10 mouse cellular contexts compared by ENCODE assay signal in genomic region chr3:105808179-105809037, GRCm38 (mm10). TPM values are rescaled to one million over a fixed set of nuclear protein-coding genes. Genes with fewer than 3 reads are reported as not detected.
DNase-seq lines count a peak whose midpoint lies in the region; ATAC-seq and TF ChIP-seq lines count a peak whose summit lies in the region.
"Had no signal": no experiment of that assay in that cellular context is flagged by ENCODE, and none has a peak within 500 bp of the region (broad histone marks: within the 10 kb centered on the region; RNA-seq: fewer than 3 reads in every experiment).

No protein-coding gene starts in this region.

- no peaks in the 10 kb centered on the region for H3K27me3 ChIP-seq in midbrain, embryonic 16.5 days (ENCODE audit: control insufficient read depth, insufficient read depth, low read depth, low read length)
- no peaks in the 10 kb centered on the region for H3K27me3 ChIP-seq in midbrain, postnatal 0 days (ENCODE audit: insufficient read depth, low read length)
- H3K27me3 ChIP-seq in liver, postnatal 0 days (ENCODE audit: insufficient read depth, low read length): no peaks in the 10 kb centered on the region
- H3K27me3 ChIP-seq in stomach, postnatal 0 days (ENCODE audit: control insufficient read depth, insufficient read depth, low read length): no peaks in the 10 kb centered on the region
- H3K27me3 ChIP-seq: embryonic facial prominence, embryonic 13.5 days had no signal

- intact Hi-C loops in left cerebral cortex, postnatal 4 days (cut with DNase I): no loop called here

- H3K36me3 ChIP-seq in midbrain, embryonic 16.5 days (ENCODE audit: control insufficient read depth, insufficient read depth, low read length): no peaks in the 10 kb centered on the region
- H3K36me3 ChIP-seq in midbrain, postnatal 0 days (ENCODE audit: insufficient read depth, low read length): no peaks in the 10 kb centered on the region
- H3K36me3 ChIP-seq in liver, postnatal 0 days (replicated peaks; ENCODE audit: insufficient read depth, low read length): no peaks in the 10 kb centered on the region
- H3K36me3 ChIP-seq in stomach, postnatal 0 days (ENCODE audit: control insufficient read depth, insufficient read depth, low read length): no peaks in the 10 kb centered on the region
- H3K36me3 ChIP-seq: embryonic facial prominence, embryonic 13.5 days had no signal

- no peak overlapping the region for H3K27ac ChIP-seq in midbrain, embryonic 16.5 days (ENCODE audit: low read length)
- H3K27ac ChIP-seq in midbrain, postnatal 0 days (ENCODE audit: low read depth, low read length): no peak overlapping the region
- H3K27ac ChIP-seq in liver, postnatal 0 days (ENCODE audit: low read depth): peak overlapping the region; percentile 92
- no peak overlapping the region for H3K27ac ChIP-seq in stomach, postnatal 0 days (replicated peaks)
- H3K27ac ChIP-seq: embryonic facial prominence, embryonic 13.5 days had no signal

- no peak overlapping the region for H3K9ac ChIP-seq in midbrain, embryonic 16.5 days (ENCODE audit: low read depth, low read length)
- no peak overlapping the region for H3K9ac ChIP-seq in midbrain, postnatal 0 days (replicated peaks; ENCODE audit: low read length, poor library complexity, severe bottlenecking)
- peak overlapping the region; percentile 30; the same call in 1 of the 2 replicates for H3K9ac ChIP-seq in liver, postnatal 0 days (replicated peaks)
- H3K9ac ChIP-seq in stomach, postnatal 0 days (ENCODE audit: low read length): no peak overlapping the region
- H3K9ac ChIP-seq: embryonic facial prominence, embryonic 13.5 days had no signal

- no peak overlapping the region for H3K4me3 ChIP-seq in midbrain, embryonic 16.5 days (ENCODE audit: low read depth, low read length)
- H3K4me3 ChIP-seq in midbrain, postnatal 0 days (ENCODE audit: low read depth, low read length): no peak overlapping the region
- H3K4me3 ChIP-seq in liver, postnatal 0 days (ENCODE audit: low read depth, low read length): no peak overlapping the region; the same call in 1 of the 2 replicates
- no peak overlapping the region for H3K4me3 ChIP-seq in stomach, postnatal 0 days (ENCODE audit: low read depth, low read length)
- H3K4me3 ChIP-seq: embryonic facial prominence, embryonic 13.5 days had no signal

- no peaks in the 10 kb centered on the region for H3K9me3 ChIP-seq in midbrain, embryonic 16.5 days (replicated peaks; ENCODE audit: control insufficient read depth, low read length, poor library complexity, severe bottlenecking)
- no peaks in the 10 kb centered on the region for H3K9me3 ChIP-seq in midbrain, postnatal 0 days (ENCODE audit: low read length)
- H3K9me3 ChIP-seq in liver, postnatal 0 days (ENCODE audit: low read length): no peaks in the 10 kb centered on the region
- no peaks in the 10 kb centered on the region for H3K9me3 ChIP-seq in stomach, postnatal 0 days (ENCODE audit: control insufficient read depth, low read length)
- H3K9me3 ChIP-seq: embryonic facial prominence, embryonic 13.5 days had no signal

- H3K4me1 ChIP-seq in midbrain, embryonic 16.5 days (ENCODE audit: control insufficient read depth, insufficient read depth, low read length): no peaks in the 10 kb centered on the region
- no peaks in the 10 kb centered on the region for H3K4me1 ChIP-seq in midbrain, postnatal 0 days (ENCODE audit: insufficient read depth, low read length)
- peaks cover 32% of the 10 kb centered on the region for H3K4me1 ChIP-seq in liver, postnatal 0 days (ENCODE audit: insufficient read depth)
- no peaks in the 10 kb centered on the region for H3K4me1 ChIP-seq in stomach, postnatal 0 days (replicated peaks; ENCODE audit: control insufficient read depth, insufficient read depth)

- no peak overlapping the region for H3K4me2 ChIP-seq in midbrain, embryonic 16.5 days (ENCODE audit: low read length)
- no peak overlapping the region for H3K4me2 ChIP-seq in midbrain, postnatal 0 days (ENCODE audit: low read depth, low read length, poor library complexity, severe bottlenecking)
- peak overlapping the region; percentile 63 for H3K4me2 ChIP-seq in liver, postnatal 0 days (ENCODE audit: low read depth, low read length)
- no peak overlapping the region for H3K4me2 ChIP-seq in stomach, postnatal 0 days (replicated peaks; ENCODE audit: low read depth)
- H3K4me2 ChIP-seq: embryonic facial prominence, embryonic 13.5 days had no signal

- TF ChIP-seq EP300 in liver, postnatal 0 days (IDR thresholded peaks at IDR 0.05; ENCODE audit: low read depth): peak; percentile 100
- TF ChIP-seq EP300 in stomach, postnatal 0 days (optimal IDR thresholded peaks at IDR 0.05): no peak

- no peak for DNase-seq in midbrain, postnatal 0 days (ENCODE audit: low spot score)
- peak; percentile 78 for DNase-seq in liver, postnatal 0 days
- DNase-seq in stomach, postnatal 0 days (ENCODE audit: low spot score): no peak
- DNase-seq in gastrocnemius, adult 8-10 months (ENCODE audit: low spot score in 2 of 2): no peak
- DNase-seq in left cerebral cortex, postnatal 4 days: no peak
- DNase-seq in layer of hippocampus, postnatal 25 days (ENCODE audit: extremely low spot score in 1 of 2, low spot score in 1 of 2): no peak
- DNase-seq: kidney, adult 11 months had no signal

- 0 out of 2 replicates have a peak, but pooled peaks have one; percentile 22 for ATAC-seq in midbrain, embryonic 16.5 days
- no peak for ATAC-seq in midbrain, postnatal 0 days (ENCODE audit: low FRiP score)
- ATAC-seq in erythroblast, adult 5-6 weeks (replicated peaks; ENCODE audit: low FRiP score, poor library complexity, severe bottlenecking): peak; percentile 95
- ATAC-seq in liver, postnatal 0 days: peak; percentile 100
- peak; percentile 40; the same call in 1 of the 2 replicates for ATAC-seq in stomach, postnatal 0 days (ENCODE audit: low FRiP score, low TSS enrichment)

- 78% methylated on average over 14 of the region's 14 CpGs for WGBS in midbrain, embryonic 16.5 days
- 73% methylated on average over 14 of the region's 14 CpGs for WGBS in midbrain, postnatal 0 days
- WGBS in liver, postnatal 0 days (ENCODE audit: insufficient replicate concordance): 34% methylated on average over 14 of the region's 14 CpGs
- WGBS in stomach, postnatal 0 days: 66% methylated on average over 14 of the region's 14 CpGs

- TF ChIP-seq CTCF in midbrain, postnatal 0 days (IDR thresholded peaks at IDR 0.05): no peak
- no peak for TF ChIP-seq CTCF in liver, postnatal 0 days (IDR thresholded peaks at IDR 0.05; ENCODE audit: low read depth)
- no peak for TF ChIP-seq CTCF in stomach, postnatal 0 days (IDR thresholded peaks at IDR 0.05; ENCODE audit: low read depth)

RNA-seq across cellular contexts. Expression of gene Rap1a, which starts 7.3 kb away (rescaled TPM):
- 74.1 and 74.3 TPM in 2 replicates for polyA plus RNA-seq in midbrain, embryonic 16.5 days (2015; fragmentation: Nextera tagmentation; extraction: Ambion mirVana)
- total RNA-seq in midbrain, postnatal 0 days (2014; rRNA removed): 27.1 and 32.2 TPM in 2 replicates
- 59.9 and 66.0 TPM in 2 replicates for polyA plus RNA-seq in midbrain, postnatal 0 days (2015; fragmentation: Nextera tagmentation; extraction: Ambion mirVana)
- total RNA-seq in erythroblast, adult 5-6 weeks (2015; ENCODE audit: low replicate concordance): 67.7 and 77.8 TPM in 2 replicates
- 99.3 and 137 TPM in 2 replicates for total RNA-seq in erythroblast, adult 5-6 weeks (2017; ENCODE audit: low replicate concordance)
- polyA plus RNA-seq in liver, postnatal 0 days (2015; fragmentation: Nextera tagmentation; extraction: Ambion mirVana): 89.0 and 93.3 TPM in 2 replicates
- 119 and 120 TPM in 2 replicates for polyA plus RNA-seq in stomach, postnatal 0 days (2015; fragmentation: Nextera tagmentation; extraction: Ambion mirVana)
- total RNA-seq in gastrocnemius, adult 8-10 months (2022): 10 to 100 TPM; 86.6 to 93.8 (median 92.1) TPM
- 10 to 100 TPM; 73.0 to 84.9 TPM for total RNA-seq in left cerebral cortex, postnatal 4 days (2021)
- total RNA-seq in layer of hippocampus, postnatal 25 days (2021): 100 to 1,000 TPM; 101 to 108 TPM
